Mouse (Mus musculus) kidney, embryonic 16.5 days (tissue): ENCODE measurements at regions not wholly inside any gene's neighbourhood (a gene's known extent, or its start where the extent isn't known, plus 50 kb on each side); places are given as distances from the start of the nearest gene placed in this dataset.

ENCODE experiments used
- ATAC-seq: fragments of 200-750 bp; cut with Nextera tagmentation; 2 replicates; pipeline ENCODE4 v1.8.0; 2017; ENCODE audit warnings: moderate TSS enrichment; ENCODE audit not compliant: low FRiP score, low TSS enrichment
- H3K27ac ChIP-seq: fragments of 300-500 bp; sonication (generic); 2 replicates; pipeline ENCODE4 v1.5.1; 2014; ENCODE audit warnings: low read length
- H3K27me3 ChIP-seq: fragments of 300-500 bp; sonication (generic); 2 replicates; pipeline ENCODE4 v1.6.1; 2014; ENCODE audit warnings: low read length, control low read depth, mixed read lengths; ENCODE audit not compliant: insufficient read depth
- H3K36me3 ChIP-seq: fragments of 300-500 bp; sonication (generic); 2 replicates; pipeline ENCODE4 v1.6.1; 2014; ENCODE audit warnings: low read length, control low read depth, mixed read lengths; ENCODE audit not compliant: insufficient read depth
- H3K4me1 ChIP-seq: fragments of 300-500 bp; sonication (generic); 2 replicates; pipeline ENCODE4 v1.6.1; 2014; ENCODE audit warnings: low read length, control low read depth, mixed read lengths; ENCODE audit not compliant: insufficient read depth
- H3K4me2 ChIP-seq: fragments of 300-500 bp; sonication (generic); replicated peaks from 2 replicates; pipeline ENCODE4 v1.6.1; 2014; ENCODE audit warnings: low read depth, low read length
- H3K4me3 ChIP-seq: fragments of 300-500 bp; sonication (generic); 2 replicates; pipeline ENCODE4 v1.5.1; 2014; ENCODE audit warnings: mild to moderate bottlenecking, low read length
- H3K9ac ChIP-seq: fragments of 300-500 bp; sonication (generic); replicated peaks from 2 replicates; pipeline ENCODE4 v1.6.1; 2014; ENCODE audit warnings: low read length
- H3K9me3 ChIP-seq: fragments of 300-500 bp; sonication (generic); 2 replicates; pipeline ENCODE4 v1.6.1; 2016; ENCODE audit warnings: low read length, control low read depth
- WGBS: fragments of 180-500 bp; shearing (Covaris S2); extraction: QIAGEN DNeasy Blood & Tissue Kit; methylation state at CpG from one replicate; pipeline ENCODE4 v1.1.7; 2014; 5-methylcytosine and 5-hydroxymethylcytosine counted together

DNA sequence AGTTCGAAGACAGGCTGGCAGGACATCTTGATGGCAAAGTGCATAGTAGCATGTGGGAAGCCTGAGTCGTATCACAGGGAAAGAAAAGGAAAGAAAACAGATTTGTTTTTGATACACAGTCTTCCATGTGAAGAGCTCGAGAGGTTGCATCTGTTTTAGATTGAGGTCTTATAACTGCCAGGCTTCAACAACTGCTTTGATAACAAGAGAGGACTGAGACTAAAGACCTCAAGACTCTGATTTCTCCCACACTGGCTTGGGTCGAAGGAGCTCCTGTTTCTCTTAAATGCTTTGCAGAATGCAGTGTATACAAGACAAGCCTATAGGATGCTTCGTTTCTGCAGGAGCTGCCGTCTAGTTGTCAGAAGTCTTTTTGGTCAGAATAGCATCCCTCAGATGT is 103.0 kb upstream of the Fat4 start:
- H3K9ac ChIP-seq = no peak overlapping the region
- H3K27me3 ChIP-seq = no peaks in the 10 kb centered on the region
- WGBS = 82% methylated on average over 6 of the region's 6 CpGs
- H3K9me3 ChIP-seq = no peaks in the 10 kb centered on the region
- H3K36me3 ChIP-seq = no peaks in the 10 kb centered on the region
- no peak overlapping the region for H3K27ac ChIP-seq
- ATAC-seq = no peak
- H3K4me1 ChIP-seq = no peaks in the 10 kb centered on the region
- no peak overlapping the region for H3K4me2 ChIP-seq
- no peak overlapping the region for H3K4me3 ChIP-seq

DNA sequence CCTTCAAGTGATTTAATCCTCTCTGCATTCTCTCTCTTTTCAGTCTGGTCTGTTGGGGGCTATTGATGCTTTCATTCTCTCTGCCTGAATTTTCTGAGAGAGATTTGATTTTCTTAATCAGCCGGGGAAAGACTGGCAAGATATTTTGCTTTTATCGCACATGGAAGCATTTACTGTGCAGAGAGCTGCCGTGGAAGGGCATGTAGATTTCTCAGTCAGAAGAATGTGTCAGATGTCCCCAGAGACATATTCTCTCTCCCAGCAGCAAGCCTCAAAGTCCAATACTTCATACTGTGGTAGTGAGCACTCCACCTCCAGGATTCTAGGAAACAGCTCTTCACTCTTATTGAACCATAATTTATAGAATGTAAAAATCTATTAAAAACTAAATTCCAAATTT is 103.7 kb upstream of the Fat4 start:
- no peak for ATAC-seq
- Histone ChIP-seq H3K4me1 (no peaks in the 10 kb centered on the region), H3K4me2 (no peak overlapping the region), H3K36me3 (no peaks in the 10 kb centered on the region), H3K27ac (no peak overlapping the region), H3K4me3 (no peak overlapping the region), H3K9ac (no peak overlapping the region), H3K27me3 (no peaks in the 10 kb centered on the region), H3K9me3 (no peaks in the 10 kb centered on the region)
- 79% methylated on average over 3 of the region's 3 CpGs for WGBS

DNA sequence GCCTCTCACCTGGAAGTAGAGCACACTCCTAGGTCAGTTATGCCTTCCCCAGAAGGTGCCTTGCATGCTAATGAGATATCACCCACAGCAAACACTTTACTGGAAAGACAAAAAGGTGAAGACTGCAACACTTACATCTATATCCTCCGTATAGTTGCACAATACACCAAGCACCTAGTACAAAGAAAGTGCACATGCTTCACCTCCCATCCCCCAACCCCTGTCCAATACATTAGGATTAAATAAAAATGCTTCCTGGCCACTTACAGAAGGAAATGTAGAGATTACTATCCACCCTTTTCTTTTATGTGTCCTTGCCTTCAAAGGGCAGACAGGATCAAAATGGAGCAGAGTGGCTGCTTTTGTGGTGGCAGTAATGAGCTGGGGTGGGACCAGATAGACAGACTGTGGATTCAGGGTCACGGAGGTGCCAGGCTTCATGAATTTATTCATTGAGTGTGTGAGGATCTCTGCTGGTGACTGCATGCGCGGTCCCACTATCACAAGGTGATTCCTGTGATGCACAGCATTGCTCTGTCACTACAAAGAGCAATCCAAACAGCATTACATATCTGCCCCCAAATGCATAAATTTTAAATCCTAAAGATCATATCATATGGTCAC is 109.9 kb upstream of the Fat4 start:
- H3K4me3 ChIP-seq = no peak overlapping the region
- 85% methylated on average over 4 of the region's 4 CpGs for WGBS
- H3K27me3 ChIP-seq = no peaks in the 10 kb centered on the region
- H3K4me2 ChIP-seq = no peak overlapping the region
- H3K9ac ChIP-seq = no peak overlapping the region
- no peak overlapping the region for H3K27ac ChIP-seq
- H3K9me3 ChIP-seq = no peaks in the 10 kb centered on the region
- H3K36me3 ChIP-seq = no peaks in the 10 kb centered on the region
- ATAC-seq = no peak
- no peaks in the 10 kb centered on the region for H3K4me1 ChIP-seq

DNA sequence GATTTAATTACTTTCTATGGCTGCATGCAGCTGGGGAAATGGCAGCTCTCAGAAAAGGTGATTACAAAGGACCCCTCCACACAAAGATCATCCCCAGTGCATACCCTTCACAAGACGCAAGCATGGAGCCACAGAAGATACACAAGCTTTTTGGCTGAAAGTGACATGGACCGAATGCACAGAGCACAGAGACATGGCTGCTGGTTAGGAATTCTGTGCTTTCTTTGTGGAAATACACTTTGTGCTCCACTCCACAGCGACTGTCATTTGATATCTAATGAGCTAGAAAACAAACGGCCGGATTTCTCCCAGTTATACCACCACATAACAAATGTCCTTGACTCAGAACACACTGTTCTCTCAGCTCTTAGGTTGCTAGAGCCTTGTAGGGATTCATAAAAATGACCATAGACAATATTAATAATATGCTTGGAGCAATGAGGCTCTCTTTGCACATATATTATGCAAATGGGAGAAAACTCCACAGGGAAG is 132.1 kb upstream of the Fat4 start:
- H3K4me1 ChIP-seq = peaks cover 14% of the 10 kb centered on the region
- WGBS = 18% methylated on average over 5 of the region's 5 CpGs
- no peaks in the 10 kb centered on the region for H3K27me3 ChIP-seq
- H3K4me3 ChIP-seq = no peak overlapping the region
- no peaks in the 10 kb centered on the region for H3K36me3 ChIP-seq
- H3K9ac ChIP-seq = no peak overlapping the region
- no peak overlapping the region for H3K4me2 ChIP-seq
- no peak overlapping the region for H3K27ac ChIP-seq
- ATAC-seq = no peak
- H3K9me3 ChIP-seq = no peaks in the 10 kb centered on the region

DNA sequence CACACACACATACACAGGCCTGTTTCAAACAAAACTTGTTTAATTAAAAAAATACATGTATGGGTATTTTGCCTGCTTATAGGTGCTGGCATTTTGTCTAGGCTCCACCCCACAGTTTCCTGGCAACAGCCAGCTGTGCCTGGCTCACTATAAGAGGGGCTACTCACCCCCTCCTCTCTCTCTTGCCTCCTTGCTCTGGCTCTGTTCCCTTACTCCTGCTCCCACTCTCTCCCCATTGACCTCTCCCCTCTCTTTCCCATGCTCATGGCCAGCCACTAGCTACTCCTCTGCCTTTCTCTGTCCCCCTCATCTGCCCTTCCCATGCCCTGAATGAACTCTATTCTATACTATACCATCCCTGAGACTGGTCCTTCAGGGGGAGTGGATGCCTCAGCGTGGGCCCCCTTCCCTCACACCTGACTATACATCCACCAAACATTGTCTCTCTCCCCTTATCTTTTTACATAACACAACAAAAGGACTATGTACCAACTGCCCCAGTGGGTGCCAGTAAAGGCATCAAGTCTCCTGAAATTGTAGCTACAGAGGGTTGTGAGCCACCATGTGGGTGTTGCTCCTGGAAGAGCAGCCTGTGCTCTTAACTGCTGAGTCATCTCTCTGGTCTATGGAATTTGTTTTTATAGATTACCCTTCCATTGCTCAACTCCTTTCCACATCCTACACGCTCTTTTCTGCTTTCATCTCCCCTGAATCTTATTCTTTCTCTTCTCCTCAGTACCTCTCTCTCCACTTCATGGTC is 133.1 kb upstream of the Fat4 start:
- H3K27me3 ChIP-seq = no peaks in the 10 kb centered on the region
- no peak overlapping the region for H3K4me3 ChIP-seq
- ATAC-seq = 0 out of 2 replicates have a peak, but pooled peaks have one; percentile 27
- H3K4me1 ChIP-seq = peaks cover 14% of the 10 kb centered on the region
- H3K4me2 ChIP-seq = no peak overlapping the region
- no peaks in the 10 kb centered on the region for H3K9me3 ChIP-seq
- H3K27ac ChIP-seq = no peak overlapping the region
- WGBS = 65% methylated on average over 2 of the region's 2 CpGs
- no peaks in the 10 kb centered on the region for H3K36me3 ChIP-seq
- H3K9ac ChIP-seq = no peak overlapping the region

DNA sequence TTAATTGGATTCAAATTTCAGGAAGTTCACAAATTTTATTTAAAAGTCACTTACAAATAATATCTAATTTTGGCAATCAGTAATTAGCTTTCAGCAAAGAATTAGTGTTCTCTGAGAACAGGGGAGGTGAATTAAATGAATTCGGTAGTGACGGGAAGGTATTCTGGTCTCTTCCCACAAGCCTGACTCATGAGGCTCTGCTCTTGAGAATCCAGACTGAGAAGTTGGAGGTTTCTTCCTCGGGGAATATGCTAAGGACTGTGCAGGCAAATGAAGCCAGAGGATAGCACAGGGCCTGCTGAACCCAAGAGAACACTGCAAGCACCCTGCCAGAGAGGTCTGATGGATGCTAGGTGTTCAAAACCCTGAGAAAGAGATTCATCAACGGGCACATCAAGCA is 144.6 kb upstream of the Fat4 start:
- H3K9ac ChIP-seq = no peak overlapping the region

DNA sequence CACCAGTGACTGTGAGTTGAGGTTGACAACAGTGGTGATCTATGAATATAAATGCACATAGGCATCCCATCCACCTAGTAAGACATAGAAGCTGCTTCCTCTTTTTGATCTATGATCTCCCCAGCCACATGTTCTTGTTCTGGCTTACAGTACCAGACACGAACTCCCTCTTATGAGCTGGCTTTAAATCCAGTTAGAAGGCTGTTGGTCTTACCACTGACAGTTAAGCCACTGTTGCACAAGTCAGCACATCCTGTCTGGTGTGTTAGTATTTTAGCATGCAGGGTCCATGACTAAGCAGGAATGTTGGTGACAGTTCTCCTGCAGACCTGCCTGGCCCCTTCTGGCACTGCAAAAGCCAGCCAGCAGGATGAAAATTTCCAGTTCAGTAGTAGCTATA is 164.1 kb upstream of the Fat4 start:
- no peaks in the 10 kb centered on the region for H3K36me3 ChIP-seq
- no peak overlapping the region for H3K27ac ChIP-seq
- no peak overlapping the region for H3K4me3 ChIP-seq
- 90% methylated on average over 1 of the region's 1 CpGs for WGBS
- no peak for ATAC-seq
- 0 out of 2 replicates have a peak, but pooled peaks cover 4% of the 10 kb centered on the region for H3K4me1 ChIP-seq
- peaks cover 4% of the 10 kb centered on the region; the same call in 1 of the 2 replicates for H3K9me3 ChIP-seq
- no peak overlapping the region for H3K9ac ChIP-seq
- no peaks in the 10 kb centered on the region for H3K27me3 ChIP-seq
- no peak overlapping the region for H3K4me2 ChIP-seq

More for the DNA sequence above, 144.6 kb upstream of the Fat4 start:
- H3K9me3 ChIP-seq = no peaks in the 10 kb centered on the region
- no peaks in the 10 kb centered on the region for H3K27me3 ChIP-seq
- no peaks in the 10 kb centered on the region for H3K36me3 ChIP-seq
- H3K4me3 ChIP-seq = no peak overlapping the region
- no peak overlapping the region for H3K27ac ChIP-seq
- no peak for ATAC-seq
- H3K4me1 ChIP-seq = no peaks in the 10 kb centered on the region
- no peak overlapping the region for H3K4me2 ChIP-seq
- 86% methylated on average over 4 of the region's 4 CpGs for WGBS

DNA sequence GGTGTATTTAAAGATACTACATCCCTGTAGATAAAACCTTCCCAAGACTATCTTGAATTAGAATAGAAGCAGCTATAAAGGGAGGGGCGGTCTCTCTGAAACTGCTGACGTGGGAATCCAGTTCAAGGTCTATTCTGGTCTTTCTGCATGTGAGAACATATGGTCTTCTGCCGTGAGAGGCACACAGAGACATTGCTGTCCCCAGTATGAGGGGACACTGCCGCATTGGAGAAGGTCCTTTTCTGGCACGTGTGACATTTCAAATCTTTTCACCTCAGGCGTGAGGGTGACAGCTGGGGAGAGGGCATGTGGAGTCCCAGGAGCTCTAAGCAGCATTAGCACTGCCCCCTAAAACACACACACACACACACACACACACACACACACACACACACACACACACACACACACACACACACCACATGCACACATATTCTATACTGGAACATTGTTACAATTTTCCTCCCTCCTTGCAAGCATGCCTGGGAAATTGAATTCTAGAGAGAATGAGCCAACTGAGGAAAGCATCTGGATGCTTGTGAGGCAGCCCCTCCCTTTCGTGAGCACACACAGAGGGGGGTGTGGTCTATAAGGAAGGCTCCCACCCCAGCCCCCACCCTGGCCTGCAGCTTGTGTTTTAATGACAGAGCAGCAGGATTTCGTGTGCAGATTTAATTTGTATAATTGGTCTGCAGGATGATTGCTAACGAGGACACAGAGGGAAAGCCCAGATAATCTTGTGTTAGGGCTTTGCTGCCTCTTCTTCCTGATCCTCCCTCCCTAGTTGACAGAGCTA is 174.5 kb upstream of the Fat4 start:
- no peak for ATAC-seq
- 37% methylated on average over 9 of the region's 9 CpGs for WGBS
- Histone ChIP-seq H3K9me3 (no peaks in the 10 kb centered on the region), H3K27ac (no peak overlapping the region), H3K4me3 (no peak overlapping the region), H3K36me3 (no peaks in the 10 kb centered on the region), H3K4me2 (no peak overlapping the region), H3K4me1 (no peaks in the 10 kb centered on the region; the same call in 1 of the 2 replicates), H3K27me3 (no peaks in the 10 kb centered on the region), H3K9ac (no peak overlapping the region)

DNA sequence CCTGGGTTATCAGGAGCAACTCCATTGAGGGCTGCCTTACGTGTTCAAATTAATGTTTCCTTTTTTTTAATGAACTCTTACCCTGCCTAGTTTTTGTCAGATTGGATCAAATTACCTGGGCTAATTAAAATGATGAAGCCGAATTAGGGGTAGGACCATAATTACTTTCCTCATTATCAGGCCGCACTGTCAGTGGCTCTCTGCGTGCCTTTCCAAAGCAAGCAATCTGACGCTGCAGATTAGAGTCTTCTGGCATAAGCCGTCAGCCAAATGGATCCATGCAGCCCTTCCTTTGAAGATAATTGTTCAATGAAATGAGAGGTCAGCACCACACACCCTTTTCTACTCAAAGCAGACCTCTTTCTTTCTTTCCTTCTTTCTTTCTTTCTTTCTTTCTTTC is 175.5 kb upstream of the Fat4 start:
- WGBS = 43% methylated on average over 6 of the region's 6 CpGs
- Histone ChIP-seq H3K27me3 (no peaks in the 10 kb centered on the region), H3K4me3 (no peak overlapping the region), H3K9me3 (no peaks in the 10 kb centered on the region), H3K4me2 (no peak overlapping the region), H3K9ac (no peak overlapping the region), H3K36me3 (no peaks in the 10 kb centered on the region), H3K27ac (no peak overlapping the region), H3K4me1 (no peaks in the 10 kb centered on the region; the same call in 1 of the 2 replicates)
- ATAC-seq = no peak
